Mouse (Mus musculus) frontal cortex, postnatal 14 days (tissue): ENCODE results near the gene Crabp2.

Experiments
- DNase-seq, 2 experiments: peaks; one replicate each; pipeline ENCODE4 v3.0.0; 2022; ENCODE audit warnings: low spot score in 2 of 2

Crabp2 gene

GRCm38 (mm10) chr3:87927452-87927851, 21.0 kb upstream of the Crabp2 start:
- DNase-seq = no peak

GRCm38 (mm10) chr3:87929341-87930077, 19.0 kb upstream of the Crabp2 start:
- DNase-seq = no peak

GRCm38 (mm10) chr3:87930078-87930795, 18.2 kb upstream of the Crabp2 start, which contains the start of the genes Isg20l2 and Rrnad1:
Isg20l2 (plus strand) TSS chr3:87930314.
Rrnad1 (minus strand) TSS chr3:87930717.
- DNase-seq = peak; percentile 95

GRCm38 (mm10) chr3:87934026-87934425, 14.4 kb upstream of the Crabp2 start:
- no peak for DNase-seq

GRCm38 (mm10) chr3:87934501-87934900, 14.0 kb upstream of the Crabp2 start:
- no peak for DNase-seq

- DNase-seq = no peak
Observed at GRCm38 (mm10) chr3:87935201-87935600, 13.3 kb upstream of the Crabp2 start.

GRCm38 (mm10) chr3:87935776-87936175, 12.7 kb upstream of the Crabp2 start:
- DNase-seq = peak; percentile 52 to 77

GRCm38 (mm10) chr3:87940611-87941010, 7.9 kb upstream of the Crabp2 start:
- no peak for DNase-seq

GRCm38 (mm10) chr3:87942471-87942870, 6.0 kb upstream of the Crabp2 start:
- no peak for DNase-seq

GRCm38 (mm10) chr3:87943586-87943985, 4.9 kb upstream of the Crabp2 start:
- DNase-seq = no peak

GRCm38 (mm10) chr3:87944838-87945600, 3.4 kb upstream of the Crabp2 start:
- DNase-seq = no peak

- no peak for DNase-seq
Observed at GRCm38 (mm10) chr3:87945781-87946540, 2.5 kb upstream of the Crabp2 start.

- no peak for DNase-seq
Observed at GRCm38 (mm10) chr3:87946541-87946860, 2.0 kb upstream of the Crabp2 start.

GRCm38 (mm10) chr3:87947056-87947810, 1.2 kb upstream of the Crabp2 start:
- no peak for DNase-seq

GRCm38 (mm10) chr3:87947811-87948199, 661 bp upstream of the Crabp2 start:
- no peak for DNase-seq

GRCm38 (mm10) chr3:87949266-87949954, 944 bp downstream of the Crabp2 start:
- no peak for DNase-seq

- DNase-seq = no peak
Observed at GRCm38 (mm10) chr3:87949955-87950515, 1.6 kb downstream of the Crabp2 start.

GRCm38 (mm10) chr3:87951946-87952345, 3.5 kb downstream of the Crabp2 start:
- DNase-seq = no peak

GRCm38 (mm10) chr3:87952440-87952839, 4.0 kb downstream of the Crabp2 start:
- no peak for DNase-seq

GRCm38 (mm10) chr3:87958056-87958455, 9.6 kb downstream of the Crabp2 start:
- no peak for DNase-seq
